Comparison of ENCODE assay signal across 9 mouse cellular contexts in genomic region chr1:91457116-91457515, GRCm38 (mm10). TPM values are rescaled to one million over a fixed set of nuclear protein-coding genes. Genes with fewer than 3 reads are reported as not detected.
DNase-seq lines count a peak whose midpoint lies in the region; ATAC-seq lines count a peak whose summit lies in the region.
"Had no signal": no experiment of that assay in that cellular context is flagged by ENCODE, and none has a peak within 500 bp of the region (broad histone marks: within the 10 kb centered on the region; RNA-seq: fewer than 3 reads in every experiment).

No protein-coding gene starts in this region.

- ATAC-seq in heart, embryonic 15.5 days (replicated peaks; ENCODE audit: insufficient number of reproducible peaks, insufficient read depth, low FRiP score, low read depth): no peak
- ATAC-seq in intestine, embryonic 14.5 days (replicated peaks; ENCODE audit: low FRiP score, low TSS enrichment, low read depth): no peak
- ATAC-seq: forebrain, embryonic 15.5 days had no signal

- H3K9me3 ChIP-seq in heart, embryonic 15.5 days (replicated peaks): no peaks in the 10 kb centered on the region
- no peaks in the 10 kb centered on the region for H3K9me3 ChIP-seq in intestine, embryonic 14.5 days (ENCODE audit: control insufficient read depth, low read length)
- H3K9me3 ChIP-seq: forebrain, embryonic 15.5 days; limb, embryonic 13.5 days had no signal

- peak; percentile 38 for DNase-seq in kidney, adult 9 months
- no peak for DNase-seq in kidney, adult 18-20 months
- no peak for DNase-seq in intestine, embryonic 14.5 days (ENCODE audit: low spot score)
- peak; percentile 64 for DNase-seq in lung, postnatal 25 days (ENCODE audit: low spot score)
- no peak for DNase-seq in urinary bladder, postnatal 36 days (ENCODE audit: low spot score in 2 of 2)
- no peak for DNase-seq in layer of hippocampus, adult 8-10 months (ENCODE audit: low spot score in 2 of 2)

- no peaks in the 10 kb centered on the region for H3K36me3 ChIP-seq in heart, embryonic 15.5 days
- no peaks in the 10 kb centered on the region for H3K36me3 ChIP-seq in intestine, embryonic 14.5 days (ENCODE audit: control insufficient read depth, insufficient read depth, low read length)
- H3K36me3 ChIP-seq: forebrain, embryonic 15.5 days; limb, embryonic 13.5 days had no signal

- 89% methylated on average over 4 of the region's 4 CpGs for WGBS in heart, embryonic 15.5 days
- 84% methylated on average over 4 of the region's 4 CpGs for WGBS in intestine, embryonic 14.5 days

- H3K9ac ChIP-seq in heart, embryonic 15.5 days: 0 out of 2 replicates have a peak overlapping the region, but pooled peaks have one; percentile 20
- H3K9ac ChIP-seq in intestine, embryonic 14.5 days (ENCODE audit: low read length): no peak overlapping the region
- H3K9ac ChIP-seq: forebrain, embryonic 15.5 days had no signal

- peak overlapping the region; percentile 75 for H3K27ac ChIP-seq in heart, embryonic 15.5 days
- H3K27ac ChIP-seq in intestine, embryonic 14.5 days (ENCODE audit: low read depth): peak overlapping the region; percentile 95
- H3K27ac ChIP-seq: limb, embryonic 13.5 days had no signal

- no peak overlapping the region for H3K4me3 ChIP-seq in heart, embryonic 15.5 days
- H3K4me3 ChIP-seq in intestine, embryonic 14.5 days (ENCODE audit: low read depth, low read length): no peak overlapping the region

- no peaks in the 10 kb centered on the region for H3K27me3 ChIP-seq in heart, embryonic 15.5 days
- H3K27me3 ChIP-seq in intestine, embryonic 14.5 days (replicated peaks; ENCODE audit: control insufficient read depth, insufficient read depth, low read length): no peaks in the 10 kb centered on the region
- H3K27me3 ChIP-seq: forebrain, embryonic 15.5 days had no signal

- H3K4me1 ChIP-seq in heart, embryonic 15.5 days (replicated peaks): peaks cover 70% of the 10 kb centered on the region
- peaks cover 50% of the 10 kb centered on the region for H3K4me1 ChIP-seq in intestine, embryonic 14.5 days (replicated peaks; ENCODE audit: control insufficient read depth, insufficient read depth, low read length)

- peak overlapping the region; percentile 69; the same call in 1 of the 2 replicates for H3K4me2 ChIP-seq in heart, embryonic 15.5 days
- peak overlapping the region; percentile 82 for H3K4me2 ChIP-seq in intestine, embryonic 14.5 days (ENCODE audit: low read length)

RNA-seq across cellular contexts. Expression of gene Per2, which starts 2.0 kb away (rescaled TPM):
- 4.5 and 5.0 TPM in 2 replicates for polyA plus RNA-seq in heart, embryonic 15.5 days (2015; fragmentation: Nextera tagmentation; extraction: Ambion mirVana)
- 5.9 and 6.7 TPM in 2 replicates for polyA plus RNA-seq in intestine, embryonic 14.5 days (2014; fragmentation: Nextera tagmentation; extraction: Ambion mirVana)
- total RNA-seq in layer of hippocampus, adult 8-10 months (2022): 10 to 100 TPM; 20.4 to 37.6 (median 30.4) TPM

RNA-seq across cellular contexts. Expression of gene Traf3ip1, which starts 37.3 kb away (rescaled TPM):
- polyA plus RNA-seq in heart, embryonic 15.5 days (2015; fragmentation: Nextera tagmentation; extraction: Ambion mirVana): 3.9 and 6.1 TPM in 2 replicates
- polyA plus RNA-seq in intestine, embryonic 14.5 days (2014; fragmentation: Nextera tagmentation; extraction: Ambion mirVana): 5.9 and 6.7 TPM in 2 replicates
- total RNA-seq in layer of hippocampus, adult 8-10 months (2022): 10 to 100 TPM; 13.3 to 14.6 (median 13.8) TPM

RNA-seq across cellular contexts. Expression of gene Hes6, which starts 43.3 kb away (rescaled TPM):
- 72.4 and 128 TPM in 2 replicates for polyA plus RNA-seq in heart, embryonic 15.5 days (2015; fragmentation: Nextera tagmentation; extraction: Ambion mirVana)
- polyA plus RNA-seq in intestine, embryonic 14.5 days (2014; fragmentation: Nextera tagmentation; extraction: Ambion mirVana): 79.3 and 84.4 TPM in 2 replicates
- 10 to 100 TPM; 15.0 to 20.8 (median 16.2) TPM for total RNA-seq in layer of hippocampus, adult 8-10 months (2022)

RNA-seq across cellular contexts. Expression of gene Ilkap, which starts 58.5 kb away (rescaled TPM):
- polyA plus RNA-seq in heart, embryonic 15.5 days (2015; fragmentation: Nextera tagmentation; extraction: Ambion mirVana): 96.7 and 110 TPM in 2 replicates
- polyA plus RNA-seq in intestine, embryonic 14.5 days (2014; fragmentation: Nextera tagmentation; extraction: Ambion mirVana): 135 and 147 TPM in 2 replicates
- total RNA-seq in layer of hippocampus, adult 8-10 months (2022): 10 to 100 TPM; 58.7 to 73.1 (median 64.3) TPM

Comparison
In these comparisons a context has a peak if more than half of its experiments do, and no peak if none do; other contexts are left out.
1. DNase-seq: peak in kidney, adult 9 months (single experiment) and lung, postnatal 25 days (single experiment); none in kidney, adult 18-20 months (single experiment), intestine, embryonic 14.5 days (single experiment), urinary bladder, postnatal 36 days (0 of 2) and layer of hippocampus, adult 8-10 months (0 of 2).